Mouse (Mus musculus) C2C12 (cell line): ENCODE results near the gene Uox. TPM values are rescaled to one million over a fixed set of nuclear protein-coding genes. Genes with fewer than 3 reads are reported as not detected.

ENCODE experiments used
- H3K27me3 ChIP-seq: one replicate; pipeline ENCODE4 v1.6.1; 2011; ENCODE audit not compliant: control insufficient read depth, insufficient read depth, insufficient read length
- H3K36me3 ChIP-seq: one replicate; pipeline ENCODE4 v1.6.1; 2011; ENCODE audit not compliant: control insufficient read depth, insufficient read depth
- H3K4me3 ChIP-seq: one replicate; pipeline ENCODE4 v1.5.1; 2011; ENCODE audit warnings: mild to moderate bottlenecking, control low read depth; ENCODE audit not compliant: poor library complexity, insufficient read depth, severe bottlenecking
- H3K79me2 ChIP-seq: one replicate; pipeline ENCODE4 v1.6.1; 2011; ENCODE audit not compliant: control insufficient read depth, insufficient read depth
- H3K79me3 ChIP-seq: one replicate; pipeline ENCODE4 v1.6.1; 2011; ENCODE audit warnings: low read depth, control low read depth
- H3ac ChIP-seq: one replicate; pipeline ENCODE3; 2011; ENCODE audit warnings: low read depth; ENCODE audit not compliant: control insufficient read depth, insufficient read length
- CEBPB ChIP-seq: IDR thresholded peaks from one replicate; pipeline ENCODE4 v1.6.1; 2011; ENCODE audit warnings: low read depth, mild to moderate bottlenecking, control low read depth, moderate library complexity
- CTCF ChIP-seq: IDR thresholded peaks from one replicate; pipeline ENCODE4 v1.5.1; 2011; ENCODE audit not compliant: control insufficient read depth, insufficient read depth, insufficient read length
- FOSL1 ChIP-seq: IDR thresholded peaks from one replicate; pipeline ENCODE4 v1.8.0; 2011; ENCODE audit warnings: mild to moderate bottlenecking, low read length; ENCODE audit not compliant: poor library complexity, insufficient read depth, severe bottlenecking
- MAX ChIP-seq: IDR thresholded peaks from one replicate; pipeline ENCODE4 v1.6.1; 2011; ENCODE audit warnings: mild to moderate bottlenecking, control low read depth
- MYOD1 ChIP-seq: IDR thresholded peaks from one replicate; pipeline ENCODE4 v1.6.1; 2011; ENCODE audit warnings: low read depth; ENCODE audit not compliant: control insufficient read depth, insufficient read length
- MYOG ChIP-seq: IDR thresholded peaks from one replicate; pipeline ENCODE4 v1.6.1; 2011; ENCODE audit not compliant: control insufficient read depth, insufficient read length; ENCODE audit errors: extremely low read depth
- USF1 ChIP-seq: IDR thresholded peaks from one replicate; pipeline ENCODE4 v1.6.1; 2011; ENCODE audit warnings: low read depth, mild to moderate bottlenecking, control low read depth, moderate library complexity
- polyA plus RNA-seq: library from polyadenylated mRNA; unstranded; fragments of >200 nt; fragmentation: generic; extraction: Trizol; gene quantifications from one replicate; pipeline ENCODE4 v1.2.1, GENCODE M21; 2012; ENCODE audit warnings: missing spikeins

Uox gene
- polyA plus RNA-seq, 1 experiment: not detected

GRCm38 (mm10) chr3:146611261-146611660 is 41.0 kb downstream of the Uox start:
- no peak overlapping the region for H3ac ChIP-seq
- TF ChIP-seq MAX: no peak
- TF ChIP-seq CEBPB: no peak
- TF ChIP-seq MYOD1: no peak
- no peak for TF ChIP-seq CTCF
- TF ChIP-seq MYOG: no peak
- no peak for TF ChIP-seq FOSL1
- TF ChIP-seq USF1: no peak
- H3K36me3 ChIP-seq: no peaks in the 10 kb centered on the region

GRCm38 (mm10) chr3:146611821-146612220 is 41.6 kb downstream of the Uox start:
- no peaks in the 10 kb centered on the region for H3K79me3 ChIP-seq
- H3K27me3 ChIP-seq: no peaks in the 10 kb centered on the region
- H3K4me3 ChIP-seq: no peak overlapping the region
- TF ChIP-seq FOSL1: no peak
- H3K36me3 ChIP-seq: no peaks in the 10 kb centered on the region
- H3K79me2 ChIP-seq: no peaks in the 10 kb centered on the region
- no peak overlapping the region for H3ac ChIP-seq

More at GRCm38 (mm10) chr3:146611261-146611660, 41.0 kb downstream of the Uox start:
- H3K79me2 ChIP-seq: no peaks in the 10 kb centered on the region
- H3K4me3 ChIP-seq: no peak overlapping the region
- H3K79me3 ChIP-seq: no peaks in the 10 kb centered on the region
- H3K27me3 ChIP-seq: no peaks in the 10 kb centered on the region

GRCm38 (mm10) chr3:146615496-146615895 is 45.3 kb downstream of the Uox start, which contains the start of gene Dnase2b:
TSS of gene Dnase2b (minus strand) at chr3:146615596.
- Histone ChIP-seq H3ac (no peak within 1 kb of the TSS), H3K79me3 (no peaks in the 10 kb centered on the region), H3K79me2 (no peaks in the 10 kb centered on the region), H3K27me3 (no peaks in the 10 kb centered on the region), H3K4me3 (no peak within 1 kb of the TSS), H3K36me3 (no peaks in the 10 kb centered on the region)
- TF ChIP-seq MYOD1 (no peak), MAX (no peak), USF1 (no peak), CEBPB (no peak), FOSL1 (no peak), CTCF (no peak), MYOG (no peak)

- TF ChIP-seq MYOG: no peak
- TF ChIP-seq MYOD1: no peak
- TF ChIP-seq CEBPB: no peak
- no peak for TF ChIP-seq FOSL1
- no peak for TF ChIP-seq MAX
- H3K4me3 ChIP-seq: no peak overlapping the region
- no peaks in the 10 kb centered on the region for H3K79me3 ChIP-seq
Observed at GRCm38 (mm10) chr3:146616533-146617283, 46.5 kb downstream of the Uox start.

GRCm38 (mm10) chr3:146617946-146618345 is 47.7 kb downstream of the Uox start:
- TF ChIP-seq MYOD1 (no peak), MYOG (no peak), CEBPB (no peak), MAX (no peak), FOSL1 (no peak), CTCF (no peak), USF1 (no peak)
- no peak overlapping the region for H3ac ChIP-seq
- no peak overlapping the region for H3K4me3 ChIP-seq
- H3K79me3 ChIP-seq: no peaks in the 10 kb centered on the region
- H3K79me2 ChIP-seq: no peaks in the 10 kb centered on the region
- H3K27me3 ChIP-seq: no peaks in the 10 kb centered on the region
- H3K36me3 ChIP-seq: no peaks in the 10 kb centered on the region

More at GRCm38 (mm10) chr3:146616533-146617283, 46.5 kb downstream of the Uox start:
- Histone ChIP-seq H3K36me3 (no peaks in the 10 kb centered on the region), H3ac (no peak overlapping the region), H3K79me2 (no peaks in the 10 kb centered on the region), H3K27me3 (no peaks in the 10 kb centered on the region)

- Histone ChIP-seq H3K4me3 (no peak overlapping the region), H3K36me3 (no peaks in the 10 kb centered on the region), H3K79me3 (no peaks in the 10 kb centered on the region), H3ac (no peak overlapping the region), H3K27me3 (no peaks in the 10 kb centered on the region), H3K79me2 (no peaks in the 10 kb centered on the region)
- TF ChIP-seq MYOD1: no peak
- no peak for TF ChIP-seq CTCF
- TF ChIP-seq USF1: no peak
- TF ChIP-seq FOSL1: no peak
Observed at GRCm38 (mm10) chr3:146618357-146618756, 48.1 kb downstream of the Uox start.
